Mouse (Mus musculus) heart, adult 11 months (tissue): ENCODE data around the gene Espn.

ENCODE experiments used
- DNase-seq: peaks from one replicate; pipeline ENCODE4 v3.0.0; 2022

The Espn gene

GRCm38 (mm10) chr4:152125161-152126025 lies 26.8 kb downstream of the Espn start:
- peak; percentile 98 for DNase-seq

- DNase-seq, result no peak
Observed at GRCm38 (mm10) chr4:152124361-152124961, 27.7 kb downstream of the Espn start.

- DNase-seq, result no peak
Observed at GRCm38 (mm10) chr4:152121183-152121505, 31.0 kb downstream of the Espn start.

GRCm38 (mm10) chr4:152120311-152121182 lies 31.6 kb downstream of the Espn start:
- peak; percentile 92 for DNase-seq

GRCm38 (mm10) chr4:152119396-152120292 lies 32.5 kb downstream of the Espn start:
- peak; percentile 93 for DNase-seq

- peak; percentile 89 for DNase-seq
Observed at GRCm38 (mm10) chr4:152117538-152117937, 34.6 kb downstream of the Espn start.

- peak; percentile 94 for DNase-seq
Observed at GRCm38 (mm10) chr4:152115921-152116612, 36.1 kb downstream of the Espn start, which contains the start of gene Tnfrsf25. Tnfrsf25 (plus strand) TSS chr4:152115934.

- DNase-seq, result no peak
Observed at GRCm38 (mm10) chr4:152114080-152114479, 38.1 kb downstream of the Espn start.

GRCm38 (mm10) chr4:152112329-152112728 lies 39.8 kb downstream of the Espn start:
- DNase-seq, result no peak

GRCm38 (mm10) chr4:152110689-152111088 lies 41.5 kb downstream of the Espn start:
- DNase-seq, result no peak

- DNase-seq, result no peak
Observed at GRCm38 (mm10) chr4:152109509-152109908, 42.7 kb downstream of the Espn start.

GRCm38 (mm10) chr4:152108673-152109072 lies 43.5 kb downstream of the Espn start:
- DNase-seq, result no peak

GRCm38 (mm10) chr4:152107971-152108509 lies 44.1 kb downstream of the Espn start:
- no peak for DNase-seq

- DNase-seq, result no peak
Observed at GRCm38 (mm10) chr4:152107493-152107892, 44.7 kb downstream of the Espn start.

GRCm38 (mm10) chr4:152106746-152107145 lies 45.4 kb downstream of the Espn start:
- no peak for DNase-seq

GRCm38 (mm10) chr4:152103025-152103424 lies 49.1 kb downstream of the Espn start:
- peak; percentile 93 for DNase-seq

GRCm38 (mm10) chr4:152101921-152102320 lies 50.2 kb downstream of the Espn start:
- peak; percentile 93 for DNase-seq

- DNase-seq, result peak; percentile 95
Observed at GRCm38 (mm10) chr4:152101081-152101653, 51.0 kb downstream of the Espn start.

- DNase-seq, result no peak
Observed at GRCm38 (mm10) chr4:152100541-152100940, 51.6 kb downstream of the Espn start.

- DNase-seq, result peak; percentile 94
Observed at GRCm38 (mm10) chr4:152097911-152098799, 54.0 kb downstream of the Espn start.
